Mouse (Mus musculus): ENCODE measurements at regions not wholly inside any gene's neighbourhood (a gene's known extent, or its start where the extent isn't known, plus 50 kb on each side); places are given as distances from the start of the nearest gene placed in this dataset.

DNA sequence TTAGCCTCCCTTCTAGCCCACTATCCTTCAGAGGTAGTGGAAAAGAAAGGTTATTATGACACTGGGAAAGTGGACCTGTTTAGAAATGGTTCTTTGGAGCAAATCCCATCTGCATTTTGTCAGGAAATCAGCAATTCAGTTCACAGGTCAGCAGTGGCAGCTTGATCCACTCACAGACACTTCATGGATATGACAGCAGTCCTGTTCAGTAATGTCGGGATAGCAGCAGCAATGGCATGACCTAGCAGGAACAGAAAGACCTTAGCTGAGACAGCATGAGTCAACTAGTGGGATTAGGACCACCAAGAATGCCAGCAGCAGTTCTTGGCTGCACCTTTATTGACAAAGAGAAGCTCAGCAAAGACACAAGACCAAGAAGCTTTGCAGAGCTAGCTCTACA is 365.8 kb upstream of the Tmem132c start:
- Histone ChIP-seq H3K27ac (ENCODE audit: insufficient read depth, low read length) (no peak overlapping the region), H3K9ac (ENCODE audit: low read depth, poor library complexity, severe bottlenecking) (no peak overlapping the region), H3K36me3 (ENCODE audit: control insufficient read depth, insufficient read depth, low read length, poor library complexity, severe bottlenecking) (no peaks in the 10 kb centered on the region)

DNA sequence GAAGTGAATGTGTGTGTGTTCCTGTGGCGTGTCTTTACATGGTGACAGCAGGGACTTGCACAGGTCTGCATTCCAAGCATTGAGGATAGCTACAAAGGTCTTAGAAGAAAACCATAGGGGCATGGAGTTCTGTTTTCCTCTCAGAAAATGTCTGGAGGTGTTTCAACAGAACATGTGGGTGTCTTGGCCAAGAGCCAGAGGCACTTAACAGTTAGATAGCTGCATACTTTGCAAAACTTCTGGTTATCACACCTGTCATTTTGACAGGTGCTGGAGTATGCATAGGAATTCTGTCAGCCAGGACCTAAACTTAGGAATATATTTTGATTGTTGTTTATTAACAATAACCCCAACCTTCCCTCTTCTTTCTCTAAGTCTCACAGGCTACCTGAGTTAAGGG is 350.9 kb upstream of the Tmem132c start:
- H3K27ac ChIP-seq (ENCODE audit: insufficient read depth, low read length) = no peak overlapping the region
- no peak for TF ChIP-seq POLR2A (IDR thresholded peaks at IDR 0.05; ENCODE audit: insufficient read depth, low read length)
- no peak for TF ChIP-seq EP300 (IDR thresholded peaks at IDR 0.05; ENCODE audit: insufficient read depth, low read depth, low read length)
- TF ChIP-seq CTCF (IDR thresholded peaks at IDR 0.05; ENCODE audit: low read depth, low read length) = no peak
- H3K36me3 ChIP-seq (ENCODE audit: control insufficient read depth, insufficient read depth, low read length, poor library complexity, severe bottlenecking) = no peaks in the 10 kb centered on the region
- no peaks in the 10 kb centered on the region; the same call in 1 of the 2 replicates for H3K9me3 ChIP-seq (replicated peaks; ENCODE audit: control insufficient read depth, insufficient read depth, low read length, poor library complexity, severe bottlenecking)
- H3K27me3 ChIP-seq (ENCODE audit: control insufficient read depth, insufficient read depth, low read length, poor library complexity, severe bottlenecking) = no peaks in the 10 kb centered on the region
- no peak overlapping the region for H3K4me3 ChIP-seq (ENCODE audit: low read depth, low read length)
- no peak overlapping the region for H3K9ac ChIP-seq (ENCODE audit: low read depth, poor library complexity, severe bottlenecking)
- no peaks in the 10 kb centered on the region for H3K4me1 ChIP-seq (ENCODE audit: control insufficient read depth, insufficient read depth, low read length)

More for the DNA sequence above, 365.8 kb upstream of the Tmem132c start:
- Histone ChIP-seq H3K27me3 (ENCODE audit: control insufficient read depth, insufficient read depth, low read length, poor library complexity, severe bottlenecking) (no peaks in the 10 kb centered on the region), H3K4me1 (ENCODE audit: control insufficient read depth, insufficient read depth, low read length) (no peaks in the 10 kb centered on the region), H3K4me3 (ENCODE audit: low read depth, low read length) (no peak overlapping the region), H3K9me3 (replicated peaks; ENCODE audit: control insufficient read depth, insufficient read depth, low read length, poor library complexity, severe bottlenecking) (peaks cover 3% of the 10 kb centered on the region; the same call in 1 of the 2 replicates)
- TF ChIP-seq EP300 (IDR thresholded peaks at IDR 0.05; ENCODE audit: insufficient read depth, low read depth, low read length) = no peak
- TF ChIP-seq POLR2A (IDR thresholded peaks at IDR 0.05; ENCODE audit: insufficient read depth, low read length) = no peak
- no peak for TF ChIP-seq CTCF (IDR thresholded peaks at IDR 0.05; ENCODE audit: low read depth, low read length)

DNA sequence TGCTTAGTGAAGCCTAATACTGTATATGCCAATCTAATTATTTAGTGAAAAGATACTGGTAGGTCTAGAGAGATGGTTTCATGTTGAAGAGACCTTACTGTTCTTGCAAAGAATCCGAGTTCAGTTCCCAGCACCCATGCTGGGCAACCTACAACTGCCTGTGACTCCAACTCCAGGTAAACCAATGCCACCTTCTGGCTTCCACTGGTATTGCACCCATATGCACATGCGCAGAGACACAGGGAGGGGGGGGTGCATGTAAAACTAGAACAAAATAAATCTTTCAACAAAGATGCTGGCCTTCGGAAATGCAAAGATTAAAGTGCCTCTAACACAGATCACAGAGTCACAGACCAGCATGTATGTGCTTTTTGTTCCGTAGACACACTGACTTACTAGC is 348.5 kb upstream of the Tmem132c start:
- TF ChIP-seq EP300 (IDR thresholded peaks at IDR 0.05; ENCODE audit: insufficient read depth, low read depth, low read length) (no peak), CTCF (IDR thresholded peaks at IDR 0.05; ENCODE audit: low read depth, low read length) (peak; percentile 35), POLR2A (IDR thresholded peaks at IDR 0.05; ENCODE audit: insufficient read depth, low read length) (no peak)
- Histone ChIP-seq H3K4me1 (ENCODE audit: control insufficient read depth, insufficient read depth, low read length) (no peaks in the 10 kb centered on the region), H3K27ac (ENCODE audit: insufficient read depth, low read length) (no peak overlapping the region), H3K4me3 (ENCODE audit: low read depth, low read length) (no peak overlapping the region), H3K9ac (ENCODE audit: low read depth, poor library complexity, severe bottlenecking) (no peak overlapping the region), H3K36me3 (ENCODE audit: control insufficient read depth, insufficient read depth, low read length, poor library complexity, severe bottlenecking) (no peaks in the 10 kb centered on the region), H3K27me3 (ENCODE audit: control insufficient read depth, insufficient read depth, low read length, poor library complexity, severe bottlenecking) (no peaks in the 10 kb centered on the region), H3K9me3 (replicated peaks; ENCODE audit: control insufficient read depth, insufficient read depth, low read length, poor library complexity, severe bottlenecking) (no peaks in the 10 kb centered on the region; the same call in 1 of the 2 replicates)

DNA sequence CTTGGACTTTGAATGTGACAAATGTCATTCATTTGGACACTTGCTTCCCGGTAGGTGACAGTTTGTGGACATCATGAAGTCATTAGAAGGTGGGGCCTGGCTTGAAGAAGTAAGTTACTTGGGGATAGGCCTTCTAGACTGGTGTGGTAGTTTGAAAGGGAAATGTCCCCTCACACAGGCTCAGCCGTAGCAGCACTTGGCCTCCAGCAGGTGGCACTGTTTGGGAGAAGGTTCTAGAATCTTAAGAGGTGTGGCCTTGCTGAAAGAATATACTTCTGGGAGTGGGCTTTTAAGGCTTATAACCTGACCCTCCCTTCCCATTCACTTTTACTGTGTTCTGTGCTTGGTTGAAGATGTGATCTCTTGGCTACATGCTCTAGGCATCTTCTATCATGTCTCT is 331.5 kb upstream of the Tmem132c start:
- no peak overlapping the region for H3K4me3 ChIP-seq (ENCODE audit: low read depth, low read length)
- H3K9me3 ChIP-seq (replicated peaks; ENCODE audit: control insufficient read depth, insufficient read depth, low read length, poor library complexity, severe bottlenecking) = no peaks in the 10 kb centered on the region
- no peaks in the 10 kb centered on the region for H3K27me3 ChIP-seq (ENCODE audit: control insufficient read depth, insufficient read depth, low read length, poor library complexity, severe bottlenecking)
- no peak overlapping the region for H3K9ac ChIP-seq (ENCODE audit: low read depth, poor library complexity, severe bottlenecking)
- no peaks in the 10 kb centered on the region for H3K4me1 ChIP-seq (ENCODE audit: control insufficient read depth, insufficient read depth, low read length)
- H3K27ac ChIP-seq (ENCODE audit: insufficient read depth, low read length) = no peak overlapping the region
- TF ChIP-seq POLR2A (IDR thresholded peaks at IDR 0.05; ENCODE audit: insufficient read depth, low read length) (no peak), CTCF (IDR thresholded peaks at IDR 0.05; ENCODE audit: low read depth, low read length) (peak; percentile 48)
- no peaks in the 10 kb centered on the region for H3K36me3 ChIP-seq (ENCODE audit: control insufficient read depth, insufficient read depth, low read length, poor library complexity, severe bottlenecking)

DNA sequence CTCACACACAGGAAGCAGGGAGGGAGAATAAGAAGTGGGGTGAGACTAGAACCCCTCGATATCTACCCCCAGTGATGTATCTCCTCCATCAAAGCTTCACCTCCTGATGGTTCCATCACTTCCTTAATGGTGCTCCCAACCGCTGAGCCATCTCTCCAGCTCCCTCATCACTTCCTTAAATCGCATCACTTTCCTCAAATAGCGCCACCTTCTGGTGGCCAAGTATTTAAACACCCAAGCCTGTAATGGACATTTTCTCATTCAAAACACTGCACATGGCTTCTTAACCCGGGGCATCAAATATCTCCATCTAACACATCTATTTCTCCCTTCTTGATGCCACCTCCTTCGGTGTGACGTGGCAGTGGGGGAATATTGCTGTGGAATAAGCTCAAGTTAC is 324.3 kb upstream of the Tmem132c start:
- Histone ChIP-seq H3K9me3 (replicated peaks; ENCODE audit: control insufficient read depth, insufficient read depth, low read length, poor library complexity, severe bottlenecking) (no peaks in the 10 kb centered on the region), H3K9ac (ENCODE audit: low read depth, poor library complexity, severe bottlenecking) (no peak overlapping the region), H3K27me3 (ENCODE audit: control insufficient read depth, insufficient read depth, low read length, poor library complexity, severe bottlenecking) (no peaks in the 10 kb centered on the region), H3K4me1 (ENCODE audit: control insufficient read depth, insufficient read depth, low read length) (no peaks in the 10 kb centered on the region), H3K27ac (ENCODE audit: insufficient read depth, low read length) (no peak overlapping the region), H3K36me3 (ENCODE audit: control insufficient read depth, insufficient read depth, low read length, poor library complexity, severe bottlenecking) (no peaks in the 10 kb centered on the region), H3K4me3 (ENCODE audit: low read depth, low read length) (no peak overlapping the region)
- TF ChIP-seq POLR2A (IDR thresholded peaks at IDR 0.05; ENCODE audit: insufficient read depth, low read length) (no peak), CTCF (IDR thresholded peaks at IDR 0.05; ENCODE audit: low read depth, low read length) (peak; percentile 21)

DNA sequence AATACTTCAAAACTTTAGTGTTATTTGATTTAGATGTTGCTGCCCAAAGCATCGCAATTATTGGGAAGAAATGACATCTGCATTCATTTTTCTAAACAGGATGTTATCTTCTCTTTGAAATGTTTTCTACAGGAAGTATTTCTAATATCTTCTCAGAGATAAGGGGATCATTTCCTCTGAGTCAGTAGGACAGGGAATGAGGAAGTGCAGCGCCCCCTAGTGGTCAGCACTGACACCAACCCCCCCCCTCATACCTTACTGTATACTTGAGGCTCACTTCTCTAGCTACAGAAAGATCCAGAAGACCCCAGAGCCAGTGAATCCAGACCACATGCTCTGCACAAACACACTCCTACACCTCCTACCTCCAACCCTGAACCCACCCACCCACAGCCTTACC is 308.1 kb upstream of the Tmem132c start:
- Histone ChIP-seq H3K4me3 (ENCODE audit: low read depth, low read length) (no peak overlapping the region), H3K27ac (ENCODE audit: insufficient read depth, low read length) (no peak overlapping the region), H3K4me1 (ENCODE audit: control insufficient read depth, insufficient read depth, low read length) (no peaks in the 10 kb centered on the region), H3K9ac (ENCODE audit: low read depth, poor library complexity, severe bottlenecking) (no peak overlapping the region), H3K27me3 (ENCODE audit: control insufficient read depth, insufficient read depth, low read length, poor library complexity, severe bottlenecking) (no peaks in the 10 kb centered on the region), H3K36me3 (ENCODE audit: control insufficient read depth, insufficient read depth, low read length, poor library complexity, severe bottlenecking) (no peaks in the 10 kb centered on the region), H3K9me3 (replicated peaks; ENCODE audit: control insufficient read depth, insufficient read depth, low read length, poor library complexity, severe bottlenecking) (no peaks in the 10 kb centered on the region; the same call in 1 of the 2 replicates)
- TF ChIP-seq POLR2A (IDR thresholded peaks at IDR 0.05; ENCODE audit: insufficient read depth, low read length) = no peak
- TF ChIP-seq EP300 (IDR thresholded peaks at IDR 0.05; ENCODE audit: insufficient read depth, low read depth, low read length) = no peak
- peak; percentile 49 for TF ChIP-seq CTCF (IDR thresholded peaks at IDR 0.05; ENCODE audit: low read depth, low read length)

Measured in ES-Bruce4 (cell line).